Mouse (Mus musculus) lung, postnatal 0 days (tissue): ENCODE results near the gene Grasp. TPM values are rescaled to one million over a fixed set of nuclear protein-coding genes. Genes with fewer than 3 reads are reported as not detected.

ENCODE experiments used
- ATAC-seq: fragments of 200-750 bp; cut with Nextera tagmentation; 2 replicates; pipeline ENCODE4 v1.8.0; 2017; ENCODE audit warnings: moderate library complexity
- DNase-seq: peaks from one replicate; pipeline ENCODE4 v3.0.0-alpha.2; 2016; ENCODE audit warnings: low spot score
- H3K27ac ChIP-seq: fragments of 300-500 bp; sonication (generic); 2 replicates; pipeline ENCODE4 v1.5.1; 2014; ENCODE audit warnings: antibody characterized with exemption, mild to moderate bottlenecking, low read length, mixed read lengths
- H3K27me3 ChIP-seq: fragments of 300-500 bp; sonication (generic); replicated peaks from 2 replicates; pipeline ENCODE4 v1.6.1; 2014; ENCODE audit warnings: low read length, mixed read lengths; ENCODE audit not compliant: insufficient read depth
- H3K36me3 ChIP-seq: fragments of 300-500 bp; sonication (generic); 2 replicates; pipeline ENCODE4 v1.6.1; 2014; ENCODE audit warnings: low read length, mixed read lengths; ENCODE audit not compliant: insufficient read depth
- H3K4me1 ChIP-seq: fragments of 300-500 bp; sonication (generic); 2 replicates; pipeline ENCODE4 v1.6.1; 2014; ENCODE audit warnings: antibody characterized with exemption, low read depth, low read length, mixed read lengths; ENCODE audit not compliant: insufficient read depth
- H3K4me2 ChIP-seq: fragments of 300-500 bp; sonication (generic); replicated peaks from 2 replicates; pipeline ENCODE4 v1.6.1; 2014; ENCODE audit warnings: low read depth, mild to moderate bottlenecking, low read length, moderate library complexity, mixed read lengths
- H3K4me3 ChIP-seq: fragments of 300-500 bp; sonication (generic); 2 replicates; pipeline ENCODE4 v1.5.1; 2014; ENCODE audit warnings: low read depth, low read length
- H3K9ac ChIP-seq: fragments of 300-500 bp; sonication (generic); replicated peaks from 2 replicates; pipeline ENCODE4 v1.6.1; 2014; ENCODE audit warnings: low read depth, mild to moderate bottlenecking
- H3K9me3 ChIP-seq: fragments of 300-500 bp; sonication (generic); 2 replicates; pipeline ENCODE4 v1.6.1; 2016; ENCODE audit warnings: low read length, mixed read lengths
- CTCF ChIP-seq: IDR thresholded peaks from 2 replicates; pipeline ENCODE4 v1.5.1; 2016; ENCODE audit warnings: antibody characterized with exemption, mild to moderate bottlenecking
- EP300 ChIP-seq: IDR thresholded peaks from 2 replicates; pipeline ENCODE4 v1.6.1; 2016; ENCODE audit warnings: antibody characterized with exemption, mild to moderate bottlenecking, control low read depth
- WGBS: fragments of 180-500 bp; shearing (Covaris S2); extraction: QIAGEN DNeasy Blood & Tissue Kit; methylation state at CpG from one replicate; pipeline ENCODE4 v1.1.7; 2014; 5-methylcytosine and 5-hydroxymethylcytosine counted together
- polyA plus RNA-seq: library from polyadenylated mRNA; unstranded; fragments of >200 nt; fragmentation: Nextera tagmentation; extraction: Ambion mirVana; gene quantifications from 2 replicates; pipeline ENCODE4 v1.2.1, GENCODE M21; 2015

The Grasp gene
- polyA plus RNA-seq, 1 experiment from 2014 or later, result 8.6 TPM

DNA sequence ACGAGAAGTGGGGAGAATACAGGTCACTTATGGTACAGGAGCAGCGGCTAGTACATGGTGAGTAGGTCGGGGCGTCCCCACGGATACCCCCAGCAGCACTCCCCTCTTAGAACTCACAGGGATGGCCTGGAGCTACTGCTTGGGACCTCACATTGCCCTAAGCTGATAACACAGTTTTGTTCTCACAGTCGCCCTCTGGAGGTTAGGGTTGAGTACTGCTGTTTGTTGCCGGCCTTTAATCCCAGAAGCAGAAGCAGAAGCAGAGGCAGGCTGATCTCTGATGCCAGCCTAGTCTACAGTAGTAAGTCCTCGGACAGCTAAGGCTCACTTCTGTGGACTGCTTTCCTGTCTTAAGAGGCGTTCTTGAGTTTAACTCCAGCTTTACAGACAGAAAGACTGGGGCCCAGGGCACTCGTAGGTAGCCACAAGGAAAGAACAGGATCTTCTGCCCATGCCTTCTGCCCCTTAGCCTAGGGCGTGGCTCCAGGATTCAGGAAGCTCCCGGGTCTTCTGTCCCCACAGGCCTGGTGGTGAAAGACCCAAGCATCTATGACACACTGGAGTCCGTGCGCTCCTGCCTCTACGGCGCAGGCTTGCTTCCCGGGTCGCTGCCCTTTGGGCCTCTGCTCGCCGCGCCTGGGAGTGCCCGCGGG, 7.1 kb downstream of the Grasp start:
- Histone ChIP-seq H3K9me3 (no peaks in the 10 kb centered on the region), H3K27me3 (no peaks in the 10 kb centered on the region), H3K4me2 (no peak overlapping the region), H3K36me3 (peaks cover 17% of the 10 kb centered on the region), H3K27ac (no peak overlapping the region), H3K4me1 (peaks cover 25% of the 10 kb centered on the region), H3K9ac (no peak overlapping the region), H3K4me3 (no peak overlapping the region)
- DNase-seq, result no peak
- TF ChIP-seq CTCF (peak; percentile 72), EP300 (no peak)
- 86% methylated on average over 17 of the region's 23 CpGs for whole genome bisulfite sequencing
- no peak for ATAC-seq

- H3K9ac ChIP-seq, result no peak overlapping the region
- ATAC-seq (no peak), DNase-seq (no peak)
- H3K27ac ChIP-seq, result peak overlapping the region; percentile 93; the same call in 1 of the 2 replicates
- 72% methylated on average over 37 of the region's 56 CpGs for WGBS
- H3K27me3 ChIP-seq, result no peaks in the 10 kb centered on the region
- H3K4me3 ChIP-seq, result no peak overlapping the region
- H3K36me3 ChIP-seq, result peaks cover 17% of the 10 kb centered on the region
- peaks cover 25% of the 10 kb centered on the region for H3K4me1 ChIP-seq
- no peaks in the 10 kb centered on the region for H3K9me3 ChIP-seq
- no peak overlapping the region for H3K4me2 ChIP-seq
- TF ChIP-seq CTCF (no peak), EP300 (no peak)
These were observed 7.7 kb downstream of the Grasp start for GRCm38 (mm10) chr15:101231648-101232180.

- peaks cover 17% of the 10 kb centered on the region for H3K4me1 ChIP-seq
- peak overlapping the region; percentile 93 for H3K27ac ChIP-seq
- no peak overlapping the region for H3K9ac ChIP-seq
- H3K27me3 ChIP-seq, result no peaks in the 10 kb centered on the region
- no peak for DNase-seq
- 53% methylated on average over 4 of the region's 4 CpGs for WGBS
- no peak for TF ChIP-seq EP300
- TF ChIP-seq CTCF, result no peak
- H3K9me3 ChIP-seq, result no peaks in the 10 kb centered on the region
- no peak overlapping the region for H3K4me3 ChIP-seq
- H3K36me3 ChIP-seq, result peaks cover 17% of the 10 kb centered on the region
- H3K4me2 ChIP-seq, result no peak overlapping the region
- ATAC-seq, result no peak
These were observed 8.6 kb downstream of the Grasp start for GRCm38 (mm10) chr15:101232607-101233006.

DNA sequence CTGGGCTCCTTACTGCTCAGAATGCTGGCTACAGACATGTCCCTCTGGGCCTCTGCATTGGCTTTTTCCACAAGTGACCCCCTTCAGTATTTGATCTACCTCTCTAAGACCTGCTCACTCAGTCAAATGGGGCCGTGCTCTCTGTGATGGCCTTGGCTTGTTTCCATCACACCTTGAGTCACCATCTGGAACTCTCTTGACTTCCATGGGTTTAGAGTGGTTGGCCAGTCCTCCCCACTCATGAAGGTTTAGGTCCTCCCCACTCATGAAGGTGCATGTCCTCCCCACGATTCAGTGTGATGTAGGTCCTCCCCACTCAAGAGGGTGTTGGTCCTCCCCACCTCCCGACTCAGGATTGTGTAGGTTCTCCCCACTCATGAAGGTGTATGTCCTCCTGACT, 9.2 kb downstream of the Grasp start:
- Histone ChIP-seq H3K36me3 (peaks cover 17% of the 10 kb centered on the region), H3K27ac (peak overlapping the region; percentile 93), H3K9me3 (no peaks in the 10 kb centered on the region), H3K4me1 (peaks cover 13% of the 10 kb centered on the region), H3K27me3 (no peaks in the 10 kb centered on the region), H3K4me3 (no peak overlapping the region), H3K9ac (no peak overlapping the region), H3K4me2 (no peak overlapping the region)
- ATAC-seq (peak; percentile 79), DNase-seq (peak; percentile 87)
- TF ChIP-seq EP300 (no peak), CTCF (no peak)
- 56% methylated on average over 3 of the region's 3 CpGs for WGBS

- Histone ChIP-seq H3K4me3 (no peak overlapping the region), H3K36me3 (peaks cover 15% of the 10 kb centered on the region), H3K27me3 (no peaks in the 10 kb centered on the region), H3K9me3 (no peaks in the 10 kb centered on the region), H3K9ac (no peak overlapping the region), H3K27ac (peak overlapping the region; percentile 93), H3K4me1 (peaks cover 13% of the 10 kb centered on the region), H3K4me2 (no peak overlapping the region)
- TF ChIP-seq CTCF, result no peak
- TF ChIP-seq EP300, result peak; percentile 63; the same call in 1 of the 2 replicates
- WGBS, result 19% methylated on average over 11 of the region's 11 CpGs
- DNase-seq, result peak; percentile 95
- peak; percentile 92 for ATAC-seq
These were observed 9.8 kb downstream of the Grasp start for GRCm38 (mm10) chr15:101233641-101234275.

DNA sequence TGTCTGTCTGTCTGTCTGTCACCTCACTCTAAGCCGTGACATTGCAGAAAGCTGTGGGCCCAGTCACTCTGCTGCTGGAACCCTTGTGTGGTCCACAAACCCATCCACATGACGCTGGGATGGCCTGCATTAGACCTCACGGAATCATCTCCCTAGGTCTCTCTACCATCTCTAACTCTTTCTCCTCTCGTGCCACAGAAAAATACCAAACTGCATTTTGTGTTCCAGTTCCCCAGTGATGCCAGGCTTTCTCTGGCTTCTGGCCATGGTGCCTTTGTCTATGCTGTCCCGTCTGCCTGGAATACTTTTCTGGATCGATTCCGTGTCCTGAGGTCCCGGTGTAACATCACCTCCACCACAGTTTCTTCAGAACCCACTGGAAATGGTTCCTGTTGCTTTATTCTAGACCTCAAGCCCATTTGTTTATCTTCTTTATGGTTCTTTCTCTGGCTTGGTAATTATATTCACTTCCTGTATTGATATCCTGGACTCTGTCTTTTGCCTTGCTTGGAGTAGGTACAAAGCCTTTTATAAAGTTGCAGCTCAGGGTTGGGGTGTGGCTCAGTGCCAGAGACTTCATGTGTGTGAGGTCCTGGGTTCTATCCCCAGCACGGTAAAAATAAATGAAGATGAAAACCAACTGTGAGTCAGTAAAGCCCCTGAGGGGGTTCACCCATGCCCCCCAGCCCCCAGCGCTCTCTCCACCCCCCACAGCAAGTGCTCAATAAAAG, 10.8 kb downstream of the Grasp start:
- Histone ChIP-seq H3K36me3 (peaks cover 7% of the 10 kb centered on the region), H3K4me1 (peaks cover 15% of the 10 kb centered on the region), H3K4me3 (no peak overlapping the region), H3K27ac (peak overlapping the region; percentile 93), H3K4me2 (no peak overlapping the region), H3K9ac (no peak overlapping the region), H3K27me3 (no peaks in the 10 kb centered on the region), H3K9me3 (no peaks in the 10 kb centered on the region)
- DNase-seq (no peak), ATAC-seq (no peak)
- 40% methylated on average over 10 of the region's 10 CpGs for WGBS
- TF ChIP-seq CTCF, result no peak
- TF ChIP-seq EP300, result no peak
